ENCODE assay signal across 8 mouse cellular contexts in the genomic region with DNA sequence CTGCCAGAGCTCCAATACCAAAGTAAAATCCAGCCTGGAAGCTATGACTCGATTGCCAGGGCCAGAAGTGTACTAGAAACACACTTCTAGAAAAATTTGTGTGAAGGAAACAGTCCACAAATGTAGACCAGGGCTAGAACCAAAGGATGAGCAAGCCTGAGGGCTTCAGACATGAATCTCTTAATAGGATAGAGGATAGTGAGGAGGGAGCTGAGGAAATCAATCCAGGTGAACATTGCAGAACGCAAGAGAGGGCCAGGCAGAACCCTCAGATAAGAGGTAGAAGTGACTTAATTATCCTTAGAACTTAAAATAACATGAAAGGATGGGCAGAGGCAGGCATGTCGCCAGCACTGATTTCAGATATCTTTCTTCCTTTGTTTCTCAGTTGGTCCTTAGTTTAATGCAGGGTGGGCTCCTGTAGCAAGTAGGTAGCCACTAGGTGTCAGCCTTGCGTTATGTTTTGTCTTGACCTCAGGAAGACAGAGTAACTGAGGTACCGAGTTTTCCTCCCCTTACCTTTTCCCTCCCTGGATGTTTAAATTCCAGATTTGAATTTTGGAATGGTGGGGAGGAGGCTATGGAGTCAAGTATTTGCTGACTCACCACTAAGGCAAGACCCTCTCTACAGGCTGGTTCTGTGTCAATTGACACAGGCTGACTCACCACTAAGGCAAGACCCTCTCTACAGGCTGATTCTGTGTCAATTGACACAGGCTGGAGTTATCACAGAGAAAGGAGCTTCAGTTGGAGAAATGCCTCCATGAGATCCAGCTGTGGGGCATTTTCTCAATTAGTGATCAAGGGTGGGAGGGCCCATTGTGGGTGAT. TPM values are rescaled to one million over a fixed set of nuclear protein-coding genes. Genes with fewer than 3 reads are reported as not detected.
A peak's percentile ranks its signal among the peaks of the same experiment; 100 is the strongest.
DNase-seq lines count a peak whose midpoint lies in the region; ATAC-seq and TF ChIP-seq lines count a peak whose summit lies in the region.

No protein-coding gene starts in this region.

- H3K9ac ChIP-seq in heart, embryonic 12.5 days, result no peak overlapping the region
- H3K9ac ChIP-seq in forebrain, postnatal 0 days, result no peak overlapping the region
- no peak overlapping the region for H3K9ac ChIP-seq in midbrain, embryonic 12.5 days (replicated peaks)

- TF ChIP-seq CTCF in forebrain, postnatal 0 days (IDR thresholded peaks at IDR 0.05; ENCODE audit: low read depth), result peak; percentile 77

- DNase-seq in heart, adult 11 months, result peak; percentile 88
- DNase-seq in cerebellum, adult 18-20 months, result peak; percentile 29 to 36
- DNase-seq in forebrain, postnatal 0 days, result peak; percentile 68
- DNase-seq in hindlimb bud, embryonic 11.5 days (ENCODE audit: extremely low spot score, low read depth, low spot score), result peak; percentile 30
- peak; percentile 43 to 67 for DNase-seq in left cerebral cortex, postnatal 14 days (ENCODE audit: low spot score in 2 of 2)
- peak; percentile 67 for DNase-seq in splenic B cell, adult 2 months (ENCODE audit: low read depth, low spot score)

- no peak overlapping the region for H3K27ac ChIP-seq in heart, embryonic 12.5 days (ENCODE audit: poor library complexity, severe bottlenecking)
- H3K27ac ChIP-seq in forebrain, postnatal 0 days (ENCODE audit: low read depth, low read length), result no peak overlapping the region
- H3K27ac ChIP-seq in midbrain, embryonic 12.5 days (replicated peaks), result no peak overlapping the region

- H3K4me1 ChIP-seq in heart, embryonic 12.5 days (replicated peaks), result no peaks in the 10 kb centered on the region; the same call in 1 of the 2 replicates
- H3K4me1 ChIP-seq in forebrain, postnatal 0 days (ENCODE audit: insufficient read depth), result no peaks in the 10 kb centered on the region
- no peaks in the 10 kb centered on the region for H3K4me1 ChIP-seq in midbrain, embryonic 12.5 days

- H3K27me3 ChIP-seq in heart, embryonic 12.5 days (replicated peaks), result no peaks in the 10 kb centered on the region
- no peaks in the 10 kb centered on the region for H3K27me3 ChIP-seq in forebrain, postnatal 0 days (ENCODE audit: insufficient read depth, low read length)
- H3K27me3 ChIP-seq in midbrain, embryonic 12.5 days, result no peaks in the 10 kb centered on the region
- no peaks in the 10 kb centered on the region for H3K27me3 ChIP-seq in splenic B cell, adult 2 months (ENCODE audit: control insufficient read depth, insufficient read depth, low read length, poor library complexity, severe bottlenecking)

- no peaks in the 10 kb centered on the region for H3K9me3 ChIP-seq in heart, embryonic 12.5 days (replicated peaks)
- H3K9me3 ChIP-seq in forebrain, postnatal 0 days (ENCODE audit: low read length), result no peaks in the 10 kb centered on the region
- H3K9me3 ChIP-seq in midbrain, embryonic 12.5 days, result no peaks in the 10 kb centered on the region

- intact Hi-C loops in left cerebral cortex, postnatal 14 days (cut with DNase I), result loop anchor here (5.0 to 10.0 kb wide), 5 partner anchors 100 to 603 kb away; partner anchors contain the start of gene Hltf

- no peak overlapping the region for H3K4me2 ChIP-seq in heart, embryonic 12.5 days
- no peak overlapping the region for H3K4me2 ChIP-seq in forebrain, postnatal 0 days (ENCODE audit: low read depth)
- H3K4me2 ChIP-seq in midbrain, embryonic 12.5 days (replicated peaks), result no peak overlapping the region

- no peak overlapping the region for H3K4me3 ChIP-seq in heart, embryonic 12.5 days
- no peak overlapping the region for H3K4me3 ChIP-seq in forebrain, postnatal 0 days (ENCODE audit: low read depth, low read length)
- no peak overlapping the region for H3K4me3 ChIP-seq in midbrain, embryonic 12.5 days

- no peak for ATAC-seq in heart, embryonic 12.5 days (ENCODE audit: insufficient number of reproducible peaks, low FRiP score)
- ATAC-seq in forebrain, postnatal 0 days, result peak; percentile 89
- peak; percentile 82 for ATAC-seq in midbrain, embryonic 12.5 days (ENCODE audit: low FRiP score, low read depth)

- H3K36me3 ChIP-seq in heart, embryonic 12.5 days, result peaks cover 7% of the 10 kb centered on the region; the same call in 1 of the 2 replicates
- H3K36me3 ChIP-seq in forebrain, postnatal 0 days (ENCODE audit: insufficient read depth), result peaks cover 3% of the 10 kb centered on the region; the same call in 1 of the 2 replicates
- 0 out of 2 replicates have a peak, but pooled peaks cover 6% of the 10 kb centered on the region for H3K36me3 ChIP-seq in midbrain, embryonic 12.5 days
- H3K36me3 ChIP-seq in splenic B cell, adult 2 months (ENCODE audit: control insufficient read depth, insufficient read depth, low read length, poor library complexity, severe bottlenecking), result no peaks in the 10 kb centered on the region

- 22% methylated on average over 5 of the region's 5 CpGs for WGBS in heart, embryonic 12.5 days
- 25% methylated on average over 5 of the region's 5 CpGs for WGBS in forebrain, postnatal 0 days
- 24% methylated on average over 5 of the region's 5 CpGs for WGBS in midbrain, embryonic 12.5 days

RNA-seq across cellular contexts. Expression of gene Cp, which starts 52.2 kb away (rescaled TPM):
- polyA plus RNA-seq in heart, embryonic 12.5 days (2016; fragmentation: Nextera tagmentation; extraction: Ambion mirVana), result 0.41 and 0.58 TPM in 2 replicates
- 10.1 and 18.5 TPM in 2 replicates for total RNA-seq in forebrain, postnatal 0 days (2014; rRNA removed)
- polyA plus RNA-seq in forebrain, postnatal 0 days (2015; fragmentation: Nextera tagmentation; extraction: Ambion mirVana), result 6.4 and 8.4 TPM in 2 replicates
- 10 to 100 TPM in 1 of 2 experiments, 1 to 10 TPM in 1; 8.2 to 10.1 TPM for total RNA-seq in left cerebral cortex, postnatal 14 days (2021)
- polyA plus RNA-seq in midbrain, embryonic 12.5 days (2016; fragmentation: Nextera tagmentation; extraction: Ambion mirVana), result 5.9 and 7.6 TPM in 2 replicates

Comparison
In these comparisons a context has a peak if more than half of its experiments do, and no peak if none do; other contexts are left out.
1. DNase-seq: peak in every context shown above with its lines; median percentile 88 in heart, adult 11 months; 68 in forebrain, postnatal 0 days; 67 in splenic B cell, adult 2 months; 55 in left cerebral cortex, postnatal 14 days; 32 in cerebellum, adult 18-20 months; 30 in hindlimb bud, embryonic 11.5 days.